Mouse (Mus musculus): ENCODE measurements at regions not wholly inside any gene's neighbourhood (a gene's known extent, or its start where the extent isn't known, plus 50 kb on each side); places are given as distances from the start of the nearest gene placed in this dataset.
"Not testable (repeated sequence)": the region's sequence is repeated elsewhere in the genome, so short reads cannot be mapped to it uniquely, and the experiment has no call there.

DNA sequence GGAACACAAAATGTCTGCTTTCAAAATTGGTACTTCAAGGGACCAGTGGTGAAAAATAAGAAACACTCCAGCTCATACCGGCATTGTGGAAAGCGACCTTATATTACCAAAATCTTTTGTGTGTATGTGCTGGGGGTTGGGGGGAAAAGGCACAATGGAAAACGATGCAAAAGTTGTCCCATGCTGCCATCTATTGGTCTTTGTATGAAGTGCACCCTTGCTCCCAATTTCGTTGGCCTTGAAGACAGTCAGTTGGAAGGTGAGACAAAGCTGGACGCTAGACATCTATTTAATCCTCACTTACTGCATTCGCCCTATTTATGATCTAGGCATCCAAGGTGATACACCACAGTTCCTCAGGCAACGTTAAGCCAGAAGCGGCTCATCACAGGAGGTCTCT is 186.6 kb downstream of the BC048507 start:
- H3K9me3 ChIP-seq (ENCODE audit: control insufficient read depth, insufficient read depth, low read depth, low read length); H3K36me3 ChIP-seq (ENCODE audit: control insufficient read depth, insufficient read depth, low read length, poor library complexity, severe bottlenecking); DNase-seq (ENCODE audit: low read depth, low spot score); H3K9ac ChIP-seq (ENCODE audit: insufficient read depth, low read depth, low read length, poor library complexity, severe bottlenecking); H3K4me3 ChIP-seq (ENCODE audit: insufficient read depth in 1 of 2, low read depth in 1 of 2, low read length in 2 of 2, poor library complexity in 1 of 2, severe bottlenecking in 1 of 2); H3K27ac ChIP-seq (ENCODE audit: insufficient read depth, low read depth, low read length, poor library complexity, severe bottlenecking); in situ Hi-C loops (cut with MboI; ENCODE audit: low sequenced_read_pairs in 2 of 2, unreplicated experiment in 2 of 2); H3K4me1 ChIP-seq (ENCODE audit: control insufficient read depth in 2 of 2, insufficient read depth in 2 of 2, low read length in 2 of 2, poor library complexity in 1 of 2): not testable (repeated sequence)

DNA sequence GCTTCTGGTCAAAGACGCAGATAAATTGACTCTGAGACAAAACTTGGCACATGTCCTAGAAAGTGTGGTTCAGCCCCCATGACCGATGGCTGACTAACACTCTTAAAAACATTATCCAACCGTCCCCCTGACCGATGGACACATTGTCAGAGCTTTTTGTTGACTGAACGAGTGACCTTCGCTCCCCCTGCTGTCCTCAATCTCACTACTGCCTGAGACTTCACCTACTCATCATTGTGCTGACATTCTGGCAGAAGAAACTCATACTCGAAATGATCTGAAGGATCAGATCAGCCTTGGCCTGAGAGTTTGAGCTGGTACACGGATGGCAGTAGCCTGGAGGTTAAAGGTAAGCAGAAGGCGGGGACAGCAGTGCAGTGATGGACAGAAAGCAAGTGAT is 230.2 kb downstream of the BC048507 start:
- DNase-seq (ENCODE audit: low read depth, low spot score); H3K27ac ChIP-seq (ENCODE audit: insufficient read depth, low read depth, low read length, poor library complexity, severe bottlenecking); H3K9me3 ChIP-seq (ENCODE audit: control insufficient read depth, insufficient read depth, low read depth, low read length); H3K9ac ChIP-seq (ENCODE audit: insufficient read depth, low read depth, low read length, poor library complexity, severe bottlenecking); H3K4me1 ChIP-seq (ENCODE audit: control insufficient read depth in 2 of 2, insufficient read depth in 2 of 2, low read length in 2 of 2, poor library complexity in 1 of 2); H3K36me3 ChIP-seq (ENCODE audit: control insufficient read depth, insufficient read depth, low read length, poor library complexity, severe bottlenecking); H3K4me3 ChIP-seq (ENCODE audit: insufficient read depth in 1 of 2, low read depth in 1 of 2, low read length in 2 of 2, poor library complexity in 1 of 2, severe bottlenecking in 1 of 2); in situ Hi-C loops (cut with MboI; ENCODE audit: low sequenced_read_pairs in 2 of 2, unreplicated experiment in 2 of 2): not testable (repeated sequence)

DNA sequence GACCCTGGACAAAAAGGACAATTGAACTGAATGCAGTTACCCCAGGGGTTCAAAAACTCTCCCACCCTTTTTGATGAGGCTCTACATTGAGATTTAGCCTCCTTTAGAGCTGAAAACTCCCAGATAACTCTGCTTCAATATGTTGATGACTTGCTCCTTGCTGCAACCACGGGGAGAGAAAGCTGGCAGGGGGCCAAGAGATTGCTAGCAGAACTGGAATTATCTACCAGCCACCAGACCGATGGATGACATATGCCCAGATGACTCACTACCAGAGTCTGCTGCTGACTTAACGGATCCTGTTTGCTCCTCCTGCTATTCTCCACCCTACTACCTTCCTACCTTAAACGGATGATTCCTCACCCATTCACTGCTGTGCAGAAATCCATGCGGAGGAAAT is 253.7 kb downstream of the BC048507 start:
- H3K4me3 ChIP-seq (ENCODE audit: insufficient read depth in 1 of 2, low read depth in 1 of 2, low read length in 2 of 2, poor library complexity in 1 of 2, severe bottlenecking in 1 of 2); H3K4me1 ChIP-seq (ENCODE audit: control insufficient read depth in 2 of 2, insufficient read depth in 2 of 2, low read length in 2 of 2, poor library complexity in 1 of 2); H3K9ac ChIP-seq (ENCODE audit: insufficient read depth, low read depth, low read length, poor library complexity, severe bottlenecking); H3K9me3 ChIP-seq (ENCODE audit: control insufficient read depth, insufficient read depth, low read depth, low read length); H3K36me3 ChIP-seq (ENCODE audit: control insufficient read depth, insufficient read depth, low read length, poor library complexity, severe bottlenecking); H3K27ac ChIP-seq (ENCODE audit: insufficient read depth, low read depth, low read length, poor library complexity, severe bottlenecking): not testable (repeated sequence)
- peak; percentile 16 for DNase-seq (ENCODE audit: low read depth, low spot score)
- in situ Hi-C loops (cut with MboI; ENCODE audit: low sequenced_read_pairs in 2 of 2, unreplicated experiment in 2 of 2) = loop anchor here (25.0 kb wide), 1 partner anchor 146 kb away; no protein-coding TSS in a partner anchor
